Mouse (Mus musculus): ENCODE measurements around the gene Vwa5b1. TPM values are rescaled to one million over a fixed set of nuclear protein-coding genes. Genes with fewer than 3 reads are reported as not detected.
A peak's percentile ranks its signal among the peaks of the same experiment; 100 is the strongest.

The Vwa5b1 gene
- polyA plus RNA-seq, 1 experiment from 2014 or later = 1.0 TPM

- no peak for ATAC-seq (ENCODE audit: low FRiP score)
- WGBS = 49% methylated on average over 7 of the region's 7 CpGs
Measured at GRCm38 (mm10) chr4:138523775-138524174, 111.9 kb downstream of the Vwa5b1 start.

GRCm38 (mm10) chr4:138522296-138522695 is 113.4 kb downstream of the Vwa5b1 start:
- H3K27ac ChIP-seq = 0 out of 2 replicates have a peak overlapping the region, but pooled peaks have one; percentile 30
- peak overlapping the region; percentile 3; the same call in 1 of the 2 replicates for H3K4me2 ChIP-seq (replicated peaks)
- no peak overlapping the region for H3K9ac ChIP-seq
- peaks cover 6% of the 10 kb centered on the region; the same call in 1 of the 2 replicates for H3K27me3 ChIP-seq
- 16% methylated on average over 7 of the region's 7 CpGs for WGBS
- no peak overlapping the region for H3K4me3 ChIP-seq
- no peaks in the 10 kb centered on the region for H3K9me3 ChIP-seq (replicated peaks)
- H3K36me3 ChIP-seq = no peaks in the 10 kb centered on the region
- peaks cover 28% of the 10 kb centered on the region for H3K4me1 ChIP-seq
- ATAC-seq (ENCODE audit: low FRiP score) = peak; percentile 41; the same call in 1 of the 2 replicates

More at GRCm38 (mm10) chr4:138523775-138524174, 111.9 kb downstream of the Vwa5b1 start:
- Histone ChIP-seq H3K9me3 (replicated peaks) (no peaks in the 10 kb centered on the region), H3K4me2 (replicated peaks) (no peak overlapping the region), H3K4me3 (no peak overlapping the region), H3K27ac (no peak overlapping the region), H3K4me1 (peaks cover 21% of the 10 kb centered on the region), H3K27me3 (0 out of 2 replicates have a peak, but pooled peaks cover 5% of the 10 kb centered on the region), H3K9ac (no peak overlapping the region), H3K36me3 (no peaks in the 10 kb centered on the region)

GRCm38 (mm10) chr4:138517153-138517789 is 118.4 kb downstream of the Vwa5b1 start:
- Histone ChIP-seq H3K36me3 (no peaks in the 10 kb centered on the region), H3K4me1 (peaks cover 33% of the 10 kb centered on the region), H3K27me3 (peaks cover 16% of the 10 kb centered on the region; the same call in 1 of the 2 replicates), H3K4me3 (no peak overlapping the region), H3K9me3 (replicated peaks) (no peaks in the 10 kb centered on the region), H3K9ac (no peak overlapping the region), H3K27ac (0 out of 2 replicates have a peak overlapping the region, but pooled peaks have one; percentile 23), H3K4me2 (replicated peaks) (peak overlapping the region; percentile 25)
- 22% methylated on average over 9 of the region's 9 CpGs for WGBS
- ATAC-seq (ENCODE audit: low FRiP score) = peak; percentile 39; the same call in 1 of the 2 replicates

DNA sequence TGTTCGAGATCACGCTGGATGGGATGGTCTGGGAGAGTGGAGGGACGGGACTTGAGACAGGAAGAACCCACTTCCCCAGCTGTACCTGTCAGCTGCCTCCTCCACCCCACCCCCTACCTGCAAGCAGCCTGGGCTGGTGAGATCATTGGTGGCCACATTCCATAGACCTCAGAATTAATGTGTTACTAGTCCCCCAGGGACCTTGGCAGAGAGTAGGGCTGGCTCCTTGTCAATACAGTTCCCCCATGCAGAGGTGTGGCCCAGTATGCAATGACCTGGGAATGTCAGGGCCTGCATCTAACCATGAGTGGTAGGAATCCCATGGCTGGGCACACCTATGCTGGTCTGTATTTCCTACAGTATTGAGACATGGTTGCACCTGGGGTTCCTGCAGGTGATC is 119.2 kb downstream of the Vwa5b1 start:
- WGBS = 90% methylated on average over 3 of the region's 3 CpGs
- H3K4me1 ChIP-seq = peaks cover 30% of the 10 kb centered on the region
- no peak overlapping the region for H3K4me3 ChIP-seq
- peaks cover 16% of the 10 kb centered on the region; the same call in 1 of the 2 replicates for H3K27me3 ChIP-seq
- no peak overlapping the region for H3K4me2 ChIP-seq (replicated peaks)
- H3K27ac ChIP-seq = no peak overlapping the region
- H3K36me3 ChIP-seq = no peaks in the 10 kb centered on the region
- no peak for ATAC-seq (ENCODE audit: low FRiP score)
- no peaks in the 10 kb centered on the region for H3K9me3 ChIP-seq (replicated peaks)
- no peak overlapping the region for H3K9ac ChIP-seq

Other genes starting within 250 kb of the Vwa5b1 start
- gene Fam43b, start 239.4 kb downstream of the Vwa5b1 start, polyA plus RNA-seq (2016; fragmentation: Nextera tagmentation; extraction: Ambion mirVana) = 0.69 and 1.2 TPM in 2 replicates
- gene Mul1, start 201.2 kb downstream of the Vwa5b1 start, polyA plus RNA-seq (2016; fragmentation: Nextera tagmentation; extraction: Ambion mirVana) = 16.1 and 22.3 TPM in 2 replicates
- gene Camk2n1, start 181.6 kb downstream of the Vwa5b1 start, polyA plus RNA-seq (2016; fragmentation: Nextera tagmentation; extraction: Ambion mirVana) = 7.9 TPM in 2 replicates
- gene Pla2g2c, start 88.9 kb upstream of the Vwa5b1 start, polyA plus RNA-seq (2016; fragmentation: Nextera tagmentation; extraction: Ambion mirVana) = 0.46 and 0.64 TPM in 2 replicates
- gene Ubxn10, start 101.3 kb upstream of the Vwa5b1 start, polyA plus RNA-seq (2016; fragmentation: Nextera tagmentation; extraction: Ambion mirVana) = 3.8 and 4.5 TPM in 2 replicates
- gene Pla2g2f, start 121.7 kb upstream of the Vwa5b1 start, polyA plus RNA-seq (2016; fragmentation: Nextera tagmentation; extraction: Ambion mirVana) = 0.14 TPM in 1 of 2 replicates, not detected in the other
- 0.61 and 0.91 TPM in 2 replicates for gene Pla2g2d, start 139.9 kb upstream of the Vwa5b1 start, polyA plus RNA-seq (2016; fragmentation: Nextera tagmentation; extraction: Ambion mirVana)
- not detected in 2 replicates for gene Pla2g5, start 227.6 kb upstream of the Vwa5b1 start, polyA plus RNA-seq (2016; fragmentation: Nextera tagmentation; extraction: Ambion mirVana)
- not detected in 2 replicates for gene Gm13030, start 238.1 kb upstream of the Vwa5b1 start, polyA plus RNA-seq (2016; fragmentation: Nextera tagmentation; extraction: Ambion mirVana)
- not detected in 2 replicates for gene Pla2g2e, start 242.1 kb upstream of the Vwa5b1 start, polyA plus RNA-seq (2016; fragmentation: Nextera tagmentation; extraction: Ambion mirVana)